Mouse (Mus musculus): ENCODE measurements around the gene Erbb4. TPM values are rescaled to one million over a fixed set of nuclear protein-coding genes. Genes with fewer than 3 reads are reported as not detected.
A peak's percentile ranks its signal among the peaks of the same experiment; 100 is the strongest.

The Erbb4 gene
- total RNA-seq (2021): 1 to 10 TPM; 1.7 to 7.0 TPM
- long read RNA-seq, experiment 1: 0 reads
- long read RNA-seq, experiment 2, partial matches to known transcripts: 0 of 1 reads
- long read RNA-seq, experiment 2, other reads (novel, unspliced or antisense): 1 of 1 reads

DNA sequence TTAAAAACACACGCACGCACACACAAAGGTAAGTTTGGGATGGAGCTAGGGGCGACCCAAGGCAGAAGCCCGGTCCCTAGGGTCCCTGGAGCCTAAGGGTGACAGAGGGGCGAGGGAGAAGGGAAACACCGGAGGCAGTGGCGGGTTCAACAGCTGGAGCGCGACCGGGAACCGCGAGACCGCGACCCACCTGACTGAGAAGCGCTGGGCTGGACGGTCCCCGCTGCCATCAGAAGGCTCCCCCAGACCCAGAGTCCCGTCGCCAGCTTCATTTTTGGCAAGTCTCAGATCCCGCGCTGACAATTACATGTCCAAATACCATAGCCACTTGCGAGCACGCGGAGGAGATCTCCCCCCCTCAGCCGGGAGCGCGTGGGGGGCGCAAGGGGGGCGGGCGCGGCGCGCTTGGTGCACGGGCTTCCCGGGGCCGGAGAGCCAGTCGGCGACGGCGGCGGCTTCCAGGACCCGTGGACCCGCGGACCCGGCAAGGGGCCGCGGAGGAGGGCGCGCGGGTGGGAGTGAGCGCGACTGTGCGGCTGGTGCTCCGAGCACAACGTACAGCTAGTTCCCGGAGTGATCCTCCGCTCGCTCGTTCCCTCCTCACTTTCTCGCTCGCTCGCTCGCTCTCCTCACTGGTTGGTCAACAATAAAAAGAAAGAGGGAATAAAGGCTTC, at the start of gene Erbb4:
Gene Erbb4 (minus strand): TSS at position 575 of the 674 bp plus-strand sequence.
- no peak for DNase-seq (ENCODE audit: low spot score in 2 of 2)

GRCm38 (mm10) chr1:69157346-69157745, 49.5 kb upstream of the Erbb4 start:
- DNase-seq (ENCODE audit: low spot score in 2 of 2): no peak

- DNase-seq (ENCODE audit: low spot score in 2 of 2): no peak
These were observed 33.5 kb upstream of the Erbb4 start for GRCm38 (mm10) chr1:69141341-69141740.

- no peak for DNase-seq (ENCODE audit: low spot score in 2 of 2)
These were observed 31.6 kb upstream of the Erbb4 start for GRCm38 (mm10) chr1:69139519-69139868.

DNA sequence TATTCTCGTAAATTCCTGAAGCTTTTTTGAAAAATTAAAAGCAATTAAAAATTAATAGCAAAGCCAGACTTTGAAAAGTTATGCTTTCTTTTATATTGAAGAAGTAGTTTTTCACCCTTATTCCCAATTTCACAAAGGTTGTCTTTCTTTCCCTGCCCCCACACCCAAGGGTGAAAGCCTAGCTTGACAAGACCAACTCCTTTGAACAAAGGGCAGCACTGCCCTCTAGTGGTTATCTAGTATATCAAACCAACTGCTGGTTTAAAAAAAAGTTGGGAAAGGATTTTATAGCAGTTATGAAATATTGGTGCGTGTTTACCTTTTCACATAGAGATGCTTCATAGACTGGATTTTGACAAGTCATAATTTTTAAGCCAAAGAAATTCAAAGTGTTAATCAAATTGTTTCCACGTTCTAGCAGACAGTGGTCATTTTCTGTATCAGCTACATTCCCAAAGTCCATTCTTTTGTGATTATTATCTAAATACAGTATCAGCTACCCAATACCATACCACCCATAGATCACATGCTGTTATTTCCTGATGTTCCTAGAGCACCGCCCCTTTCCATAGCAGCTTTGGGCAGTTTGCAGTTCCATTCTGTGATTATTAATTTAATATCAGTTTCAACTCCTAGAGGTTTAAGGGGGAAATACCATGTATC, 31.1 kb upstream of the Erbb4 start:
- DNase-seq (ENCODE audit: low spot score in 2 of 2): peak in 1 of 2 experiments; percentile 12

- no peak for DNase-seq (ENCODE audit: low spot score in 2 of 2)
These were observed 16.4 kb upstream of the Erbb4 start for GRCm38 (mm10) chr1:69124147-69124848.

DNA sequence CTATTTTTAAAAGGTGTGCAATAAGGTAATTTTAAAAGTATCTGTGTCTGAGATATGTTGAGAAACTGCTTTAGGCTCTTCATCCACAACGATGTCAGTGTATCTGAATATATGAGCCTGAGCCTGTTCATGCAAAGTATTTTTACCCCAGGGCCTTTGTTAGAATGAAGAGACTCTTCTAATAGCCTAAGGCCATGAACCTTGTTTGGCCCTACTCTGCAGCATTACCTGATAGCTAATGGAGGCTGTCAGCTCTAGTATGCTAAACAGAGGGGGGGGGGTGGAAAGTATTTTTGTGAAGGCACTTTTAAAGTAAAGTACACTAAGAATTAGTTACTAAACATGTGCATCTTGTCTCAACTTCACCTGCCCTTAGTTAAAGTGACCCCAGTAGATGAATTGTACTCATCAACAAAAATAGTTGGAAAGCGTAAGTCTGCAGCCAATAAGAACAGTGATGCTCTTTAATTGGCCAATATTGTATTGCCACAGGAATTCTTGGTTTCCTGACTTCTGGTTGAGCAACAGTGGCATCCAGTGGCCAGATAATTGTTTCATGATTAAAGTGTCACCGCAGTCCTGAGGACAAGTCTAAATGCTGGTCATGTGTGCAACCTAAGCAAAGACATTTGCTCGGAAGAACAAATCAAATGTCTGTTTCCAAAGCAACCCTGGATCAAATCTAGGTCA, 10.5 kb upstream of the Erbb4 start:
- DNase-seq (ENCODE audit: low spot score in 2 of 2): no peak

GRCm38 (mm10) chr1:69108159-69108925, 483 bp upstream of the Erbb4 start:
- DNase-seq (ENCODE audit: low spot score in 2 of 2): no peak

DNA sequence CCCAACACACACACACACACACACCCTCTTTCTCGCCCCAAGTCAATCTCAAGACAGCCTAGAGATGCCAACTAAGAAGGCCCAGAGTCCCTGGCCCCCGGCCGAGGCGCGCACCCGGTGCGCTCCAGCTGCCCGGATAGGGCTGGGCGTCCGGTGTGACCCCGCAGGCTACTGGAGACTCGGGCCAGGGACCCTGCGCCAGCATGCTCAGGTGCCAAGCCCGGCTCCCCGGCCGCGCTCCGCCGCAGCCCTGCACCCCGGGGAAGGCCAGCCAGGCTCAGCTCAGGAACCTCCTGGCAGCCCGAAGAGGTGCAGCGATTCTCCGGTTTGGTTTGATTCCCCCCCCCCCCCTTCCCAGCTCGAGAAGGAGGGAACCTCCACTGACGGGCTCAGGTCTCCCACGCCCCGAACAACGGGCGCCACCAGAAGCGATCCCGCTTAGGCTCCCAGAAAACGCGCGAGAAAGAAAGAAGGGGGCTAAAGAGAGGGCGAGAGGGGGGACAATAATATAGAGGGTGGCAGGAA, 860 bp downstream of the Erbb4 start:
- no peak for DNase-seq (ENCODE audit: low spot score in 2 of 2)

DNA sequence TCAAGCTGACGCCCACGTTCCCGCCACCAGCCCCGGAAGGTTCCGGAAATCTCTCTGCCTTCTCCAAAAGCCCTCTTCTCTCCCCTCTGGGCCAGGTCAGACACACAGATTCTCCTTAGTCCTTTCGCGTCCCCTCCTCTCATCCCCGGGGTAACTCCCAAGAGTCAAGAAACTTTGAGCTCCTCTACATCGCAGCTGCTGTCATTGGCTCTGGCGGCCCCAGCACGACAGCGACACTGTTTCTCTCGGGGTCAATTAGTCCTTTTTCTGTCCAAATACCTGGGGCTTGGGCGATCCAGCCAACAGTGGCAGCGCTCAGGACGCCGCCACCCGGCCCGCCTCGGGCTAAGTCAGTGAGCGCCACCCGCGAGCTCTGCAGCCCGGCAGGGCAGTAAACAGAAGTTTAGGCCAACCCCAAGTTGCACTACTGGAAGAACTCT, 1.5 kb downstream of the Erbb4 start:
- no peak for DNase-seq (ENCODE audit: low spot score in 2 of 2)

GRCm38 (mm10) chr1:69105493-69106321, 2.2 kb downstream of the Erbb4 start:
- peak in 1 of 2 experiments; percentile 3 for DNase-seq (ENCODE audit: low spot score in 2 of 2)

GRCm38 (mm10) chr1:69105096-69105492, 2.8 kb downstream of the Erbb4 start:
- DNase-seq (ENCODE audit: low spot score in 2 of 2): no peak

DNA sequence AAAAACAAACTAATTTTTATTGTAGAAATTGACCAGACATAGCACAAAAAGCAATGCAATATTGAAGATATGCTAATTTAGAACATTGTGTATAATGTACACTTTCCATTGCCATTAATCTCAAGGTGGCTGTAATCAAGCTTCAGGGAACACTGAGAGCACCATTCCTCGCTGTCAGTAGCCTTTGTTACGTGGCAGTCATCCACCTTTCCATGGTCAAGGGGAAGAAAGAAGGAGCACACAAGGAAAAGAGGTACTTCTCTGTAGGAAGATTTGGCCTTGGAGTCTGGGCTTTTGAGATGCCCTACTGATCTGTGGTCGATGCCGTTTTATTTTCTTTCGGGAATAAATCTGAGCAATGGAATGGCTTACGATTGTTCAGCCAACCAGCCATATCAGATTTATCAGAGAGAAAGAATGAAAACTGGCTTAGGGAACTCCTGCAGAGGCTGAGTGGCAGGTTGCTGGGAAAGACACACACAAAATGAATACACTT, 4.6 kb downstream of the Erbb4 start:
- no peak for DNase-seq (ENCODE audit: low spot score in 2 of 2)

DNA sequence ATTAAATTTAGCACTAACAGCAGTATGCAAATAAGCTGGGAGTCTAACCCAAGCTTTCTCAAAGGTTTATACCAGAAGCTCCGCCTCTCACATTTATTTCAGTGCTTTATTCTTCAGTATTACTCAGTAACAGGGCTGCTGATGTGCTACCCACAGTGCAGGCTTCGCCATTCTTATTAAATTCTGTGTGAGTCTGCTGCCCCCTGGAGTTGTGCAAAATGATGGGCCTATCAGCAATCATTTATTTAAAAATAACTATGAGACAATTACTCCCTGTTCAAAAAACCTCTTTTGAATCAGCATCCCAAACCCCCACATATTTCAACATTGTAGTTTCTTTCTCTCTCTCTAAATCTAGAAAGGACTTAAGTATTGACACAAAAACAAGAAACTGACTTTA, 6.2 kb downstream of the Erbb4 start:
- DNase-seq (ENCODE audit: low spot score in 2 of 2): no peak

DNA sequence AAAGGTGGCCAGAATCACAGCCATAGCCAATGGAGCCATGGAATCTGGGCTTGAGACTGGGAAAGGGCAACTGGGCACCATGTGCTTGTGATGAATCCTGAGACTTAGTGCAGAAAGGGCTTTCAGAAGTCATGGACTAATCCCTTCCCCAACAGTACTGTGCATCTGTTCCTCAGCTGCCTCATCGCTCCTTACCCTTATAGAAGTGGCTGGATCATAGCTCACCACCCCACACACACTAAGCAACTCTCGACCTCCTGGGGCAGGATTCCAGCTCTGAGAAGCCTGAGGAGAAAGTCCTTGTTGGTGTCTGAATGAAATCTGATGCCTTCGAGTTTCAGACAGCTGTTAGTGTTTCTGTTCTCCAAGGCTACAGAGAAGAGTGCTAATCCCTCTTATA, 14.8 kb downstream of the Erbb4 start:
- DNase-seq (ENCODE audit: low spot score in 2 of 2): no peak

DNA sequence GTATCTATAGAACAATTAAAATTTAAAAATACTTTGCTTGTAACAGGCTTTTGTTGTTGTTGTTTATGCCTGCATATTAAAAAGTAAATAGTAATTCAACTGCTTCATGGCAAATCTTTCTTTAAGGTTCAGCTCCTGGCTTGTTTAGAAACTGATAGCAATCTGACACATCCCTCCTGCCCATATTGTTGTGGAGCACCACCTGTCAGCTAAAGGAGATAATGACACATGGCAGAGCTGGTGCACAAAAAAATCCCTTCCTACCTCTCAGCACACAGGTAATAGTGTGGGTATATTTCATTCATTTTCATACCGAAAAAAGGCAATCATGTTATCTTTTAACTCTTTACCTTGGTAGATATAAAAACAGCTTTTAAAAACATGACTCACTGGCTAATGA, 18.5 kb downstream of the Erbb4 start:
- no peak for DNase-seq (ENCODE audit: low spot score in 2 of 2)

DNA sequence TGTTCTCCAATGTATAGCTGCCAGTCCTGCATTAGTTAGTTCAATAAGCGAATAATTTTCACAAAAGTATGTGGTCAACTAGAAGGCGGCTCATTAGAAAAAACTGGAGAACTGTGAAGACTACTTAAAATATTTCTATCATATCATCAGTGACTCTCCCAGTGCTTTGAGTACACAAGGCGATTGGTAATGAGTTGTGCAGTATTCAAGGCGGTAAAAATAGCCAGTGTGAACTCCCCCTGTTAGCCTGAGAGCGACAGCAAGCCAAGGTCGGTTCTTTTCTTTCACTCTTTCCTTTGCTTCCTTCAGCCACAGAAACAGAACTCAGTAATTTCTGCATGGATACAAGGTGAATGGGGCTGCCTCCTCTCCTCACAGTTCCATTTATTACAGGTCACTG, 22.1 kb downstream of the Erbb4 start:
- DNase-seq (ENCODE audit: low spot score in 2 of 2): no peak

DNA sequence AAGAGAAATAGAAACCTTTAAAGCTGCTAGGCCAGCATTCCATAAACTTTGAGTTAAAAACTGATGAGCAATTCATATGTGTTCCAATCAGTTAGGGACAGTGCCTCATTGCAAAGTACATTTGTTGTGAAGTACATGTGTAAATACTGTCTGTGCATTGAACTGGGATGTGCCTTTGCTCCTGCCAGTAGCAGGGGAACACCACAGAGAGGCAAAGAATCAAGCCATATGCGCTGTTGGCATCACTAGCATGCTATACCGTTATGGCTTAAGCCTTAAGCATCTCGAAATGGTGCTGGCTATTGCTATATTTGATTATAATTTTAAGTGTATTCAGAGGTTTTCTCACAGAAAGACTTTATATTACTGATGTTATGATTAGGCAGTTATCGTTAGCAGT, 58.9 kb downstream of the Erbb4 start:
- no peak for DNase-seq (ENCODE audit: low spot score in 2 of 2)

DNA sequence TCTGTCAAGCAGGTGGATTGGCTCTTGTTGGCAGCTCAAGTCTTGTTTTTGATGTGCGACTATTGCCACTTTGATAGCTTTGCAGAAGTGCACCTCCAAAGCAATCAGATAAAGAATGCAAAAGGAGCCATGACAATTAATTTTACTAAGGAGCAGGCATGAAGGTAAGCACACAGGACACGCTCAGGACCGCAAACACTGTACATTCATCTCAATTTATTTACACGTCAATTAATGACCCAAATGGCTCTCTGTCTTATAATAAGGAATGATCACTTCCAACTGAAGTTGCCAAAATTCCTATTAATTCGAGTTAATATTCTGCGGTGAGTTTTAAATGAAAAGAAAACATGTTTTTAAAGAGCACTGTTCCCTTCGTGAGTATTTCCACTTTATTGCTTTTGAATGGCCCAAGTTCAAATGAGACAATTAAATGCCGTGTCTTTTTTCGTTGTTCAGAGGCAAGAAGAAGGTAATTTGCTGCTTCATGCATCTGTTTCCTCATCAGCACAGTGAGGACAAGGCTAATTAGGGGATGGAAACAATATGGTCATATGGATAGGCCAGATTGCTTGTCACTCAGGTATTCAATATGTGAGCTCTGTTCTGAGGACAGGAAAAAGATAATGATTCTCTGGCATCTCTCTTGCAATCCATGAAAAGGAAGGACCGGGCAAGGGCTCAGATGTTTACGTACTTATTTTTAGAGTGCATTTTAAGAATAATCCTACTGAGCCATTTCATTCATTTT, 61.5 kb downstream of the Erbb4 start:
- DNase-seq (ENCODE audit: low spot score in 2 of 2): no peak

All from adrenal gland, postnatal 4 days (tissue).